Mouse (Mus musculus): ENCODE data around the gene Bcr. TPM values are rescaled to one million over a fixed set of nuclear protein-coding genes. Genes with fewer than 3 reads are reported as not detected.

The Bcr gene
- total and polyA plus RNA-seq, 2 experiments, result 7.5 to 14.7 TPM

GRCm38 (mm10) chr10:75116842-75117457 is 56.6 kb downstream of the Bcr start:
- DNase-seq (ENCODE audit: extremely low read depth, low read depth, low spot score), result no peak
- H3K4me1 ChIP-seq (ENCODE audit: control insufficient read depth, insufficient read depth, low read length), result peaks cover 2% of the 10 kb centered on the region; the same call in 1 of the 2 replicates
- H3K27ac ChIP-seq (replicated peaks; ENCODE audit: insufficient read depth, low read depth, low read length), result no peak overlapping the region
- no peak for TF ChIP-seq CTCF (IDR thresholded peaks at IDR 0.05; ENCODE audit: low read depth, low read length)
- TF ChIP-seq POLR2A (IDR thresholded peaks at IDR 0.05; ENCODE audit: extremely low read depth, insufficient read depth, low read length), result no peak
- no peak overlapping the region for H3K9ac ChIP-seq (ENCODE audit: low read depth, low read length)
- 83% methylated on average over 7 of the region's 7 CpGs for WGBS
- H3K27me3 ChIP-seq (ENCODE audit: control insufficient read depth, insufficient read depth, low read length), result no peaks in the 10 kb centered on the region
- no peaks in the 10 kb centered on the region for H3K36me3 ChIP-seq (ENCODE audit: control insufficient read depth, insufficient read depth, low read length)
- H3K79me2 ChIP-seq (ENCODE audit: control insufficient read depth, insufficient read depth, low read length), result peaks cover 36% of the 10 kb centered on the region; the same call in 1 of the 2 replicates
- H3K4me3 ChIP-seq (ENCODE audit: insufficient read depth, low read depth, low read length), result no peak overlapping the region

GRCm38 (mm10) chr10:75118444-75118843 is 58.1 kb downstream of the Bcr start:
- 81% methylated on average over 6 of the region's 6 CpGs for WGBS
- peaks cover 2% of the 10 kb centered on the region; the same call in 1 of the 2 replicates for H3K4me1 ChIP-seq (ENCODE audit: control insufficient read depth, insufficient read depth, low read length)

GRCm38 (mm10) chr10:75119396-75119795 is 59.0 kb downstream of the Bcr start:
- peak; percentile 29 for DNase-seq (ENCODE audit: extremely low read depth, low read depth, low spot score)

More at GRCm38 (mm10) chr10:75118444-75118843, 58.1 kb downstream of the Bcr start:
- Histone ChIP-seq H3K27ac (replicated peaks; ENCODE audit: insufficient read depth, low read depth, low read length) (no peak overlapping the region), H3K9ac (ENCODE audit: low read depth, low read length) (no peak overlapping the region), H3K27me3 (ENCODE audit: control insufficient read depth, insufficient read depth, low read length) (no peaks in the 10 kb centered on the region), H3K4me3 (ENCODE audit: insufficient read depth, low read depth, low read length) (no peak overlapping the region), H3K79me2 (ENCODE audit: control insufficient read depth, insufficient read depth, low read length) (peaks cover 34% of the 10 kb centered on the region; the same call in 1 of the 2 replicates), H3K36me3 (ENCODE audit: control insufficient read depth, insufficient read depth, low read length) (no peaks in the 10 kb centered on the region)
- no peak for DNase-seq (ENCODE audit: extremely low read depth, low read depth, low spot score)
- no peak for TF ChIP-seq CTCF (IDR thresholded peaks at IDR 0.05; ENCODE audit: low read depth, low read length)
- TF ChIP-seq POLR2A (IDR thresholded peaks at IDR 0.05; ENCODE audit: extremely low read depth, insufficient read depth, low read length), result no peak

GRCm38 (mm10) chr10:75120176-75120575 is 59.8 kb downstream of the Bcr start:
- Histone ChIP-seq H3K79me2 (ENCODE audit: control insufficient read depth, insufficient read depth, low read length) (peaks cover 27% of the 10 kb centered on the region; the same call in 1 of the 2 replicates), H3K27ac (replicated peaks; ENCODE audit: insufficient read depth, low read depth, low read length) (no peak overlapping the region), H3K9ac (ENCODE audit: low read depth, low read length) (no peak overlapping the region), H3K27me3 (ENCODE audit: control insufficient read depth, insufficient read depth, low read length) (no peaks in the 10 kb centered on the region), H3K36me3 (ENCODE audit: control insufficient read depth, insufficient read depth, low read length) (no peaks in the 10 kb centered on the region; the same call in 1 of the 2 replicates), H3K4me3 (ENCODE audit: insufficient read depth, low read depth, low read length) (no peak overlapping the region), H3K4me1 (ENCODE audit: control insufficient read depth, insufficient read depth, low read length) (peaks cover 2% of the 10 kb centered on the region; the same call in 1 of the 2 replicates)
- TF ChIP-seq CTCF (IDR thresholded peaks at IDR 0.05; ENCODE audit: low read depth, low read length) (no peak), POLR2A (IDR thresholded peaks at IDR 0.05; ENCODE audit: extremely low read depth, insufficient read depth, low read length) (no peak)
- WGBS, result 93% methylated on average over 5 of the region's 5 CpGs
- no peak for DNase-seq (ENCODE audit: extremely low read depth, low read depth, low spot score)

More at GRCm38 (mm10) chr10:75119396-75119795, 59.0 kb downstream of the Bcr start:
- TF ChIP-seq CTCF (IDR thresholded peaks at IDR 0.05; ENCODE audit: low read depth, low read length), result no peak
- no peak for TF ChIP-seq POLR2A (IDR thresholded peaks at IDR 0.05; ENCODE audit: extremely low read depth, insufficient read depth, low read length)
- Histone ChIP-seq H3K36me3 (ENCODE audit: control insufficient read depth, insufficient read depth, low read length) (no peaks in the 10 kb centered on the region), H3K27me3 (ENCODE audit: control insufficient read depth, insufficient read depth, low read length) (no peaks in the 10 kb centered on the region), H3K9ac (ENCODE audit: low read depth, low read length) (no peak overlapping the region), H3K27ac (replicated peaks; ENCODE audit: insufficient read depth, low read depth, low read length) (no peak overlapping the region), H3K79me2 (ENCODE audit: control insufficient read depth, insufficient read depth, low read length) (peaks cover 31% of the 10 kb centered on the region; the same call in 1 of the 2 replicates), H3K4me3 (ENCODE audit: insufficient read depth, low read depth, low read length) (no peak overlapping the region), H3K4me1 (ENCODE audit: control insufficient read depth, insufficient read depth, low read length) (peaks cover 2% of the 10 kb centered on the region; the same call in 1 of the 2 replicates)
- WGBS, result 56% methylated on average over 3 of the region's 3 CpGs

- Histone ChIP-seq H3K27ac (replicated peaks; ENCODE audit: insufficient read depth, low read depth, low read length) (no peak overlapping the region), H3K79me2 (ENCODE audit: control insufficient read depth, insufficient read depth, low read length) (peaks cover 26% of the 10 kb centered on the region; the same call in 1 of the 2 replicates), H3K4me3 (ENCODE audit: insufficient read depth, low read depth, low read length) (no peak overlapping the region), H3K9ac (ENCODE audit: low read depth, low read length) (no peak overlapping the region), H3K27me3 (ENCODE audit: control insufficient read depth, insufficient read depth, low read length) (no peaks in the 10 kb centered on the region), H3K4me1 (ENCODE audit: control insufficient read depth, insufficient read depth, low read length) (peaks cover 2% of the 10 kb centered on the region; the same call in 1 of the 2 replicates), H3K36me3 (ENCODE audit: control insufficient read depth, insufficient read depth, low read length) (peaks cover 2% of the 10 kb centered on the region; the same call in 1 of the 2 replicates)
- WGBS, result 9% methylated on average over 5 of the region's 5 CpGs
- peak; percentile 97 for DNase-seq (ENCODE audit: extremely low read depth, low read depth, low spot score)
- no peak for TF ChIP-seq CTCF (IDR thresholded peaks at IDR 0.05; ENCODE audit: low read depth, low read length)
- no peak for TF ChIP-seq POLR2A (IDR thresholded peaks at IDR 0.05; ENCODE audit: extremely low read depth, insufficient read depth, low read length)
These were observed 60.6 kb downstream of the Bcr start for GRCm38 (mm10) chr10:75121028-75121427.

- TF ChIP-seq POLR2A (IDR thresholded peaks at IDR 0.05; ENCODE audit: extremely low read depth, insufficient read depth, low read length) (no peak), CTCF (IDR thresholded peaks at IDR 0.05; ENCODE audit: low read depth, low read length) (no peak)
- Histone ChIP-seq H3K27me3 (ENCODE audit: control insufficient read depth, insufficient read depth, low read length) (no peaks in the 10 kb centered on the region), H3K4me1 (ENCODE audit: control insufficient read depth, insufficient read depth, low read length) (peaks cover 4% of the 10 kb centered on the region; the same call in 1 of the 2 replicates), H3K36me3 (ENCODE audit: control insufficient read depth, insufficient read depth, low read length) (peaks cover 2% of the 10 kb centered on the region; the same call in 1 of the 2 replicates), H3K9ac (ENCODE audit: low read depth, low read length) (no peak overlapping the region), H3K4me3 (ENCODE audit: insufficient read depth, low read depth, low read length) (no peak overlapping the region), H3K79me2 (ENCODE audit: control insufficient read depth, insufficient read depth, low read length) (peaks cover 17% of the 10 kb centered on the region; the same call in 1 of the 2 replicates), H3K27ac (replicated peaks; ENCODE audit: insufficient read depth, low read depth, low read length) (no peak overlapping the region)
- WGBS, result 83% methylated on average over 4 of the region's 4 CpGs
- no peak for DNase-seq (ENCODE audit: extremely low read depth, low read depth, low spot score)
These were observed 65.2 kb downstream of the Bcr start for GRCm38 (mm10) chr10:75125577-75125976.

All from liver, adult 2 months (tissue).